Mouse (Mus musculus) ES-Bruce4 (cell line): Measurements from ENCODE around the gene Kcnip1.

Experiments used
- CTCF ChIP-seq: IDR thresholded peaks from one replicate; pipeline ENCODE4 v1.8.1; 2011; ENCODE audit warnings: low read depth, low read length
- EP300 ChIP-seq: IDR thresholded peaks from 2 replicates; pipeline ENCODE4 v1.6.1; 2011; ENCODE audit warnings: low read depth, low read length; ENCODE audit not compliant: insufficient read depth

DNA sequence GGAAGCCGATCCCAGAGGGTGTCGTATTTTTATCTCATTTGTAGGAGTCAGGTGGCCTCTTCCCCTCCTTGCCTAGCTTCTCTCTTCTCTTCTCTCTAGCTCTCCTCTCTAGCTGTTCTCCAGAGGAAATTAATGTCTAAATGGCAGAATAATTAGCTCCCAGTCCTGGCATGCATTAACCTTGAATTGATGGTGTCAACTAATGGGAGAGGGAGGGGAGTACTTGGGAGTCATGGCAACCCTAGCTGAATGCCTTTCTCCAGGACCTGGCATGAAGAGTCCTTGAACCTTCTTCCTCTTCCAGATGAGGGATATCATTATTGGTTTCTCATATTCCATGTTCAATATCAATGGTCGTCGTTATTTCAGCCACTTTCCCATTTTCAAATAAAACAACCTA, 396.3 kb downstream of the Kcnip1 start:
- no peak for TF ChIP-seq CTCF
- no peak for TF ChIP-seq EP300
